Mouse (Mus musculus): ENCODE measurements around the gene Pla2g4a. TPM values are rescaled to one million over a fixed set of nuclear protein-coding genes. Genes with fewer than 3 reads are reported as not detected.
A peak's percentile ranks its signal among the peaks of the same experiment; 100 is the strongest.

Gene Pla2g4a
- polyA plus RNA-seq (2014; fragmentation: Nextera tagmentation; extraction: Ambion mirVana) = 1.2 and 1.6 TPM in 2 replicates

DNA sequence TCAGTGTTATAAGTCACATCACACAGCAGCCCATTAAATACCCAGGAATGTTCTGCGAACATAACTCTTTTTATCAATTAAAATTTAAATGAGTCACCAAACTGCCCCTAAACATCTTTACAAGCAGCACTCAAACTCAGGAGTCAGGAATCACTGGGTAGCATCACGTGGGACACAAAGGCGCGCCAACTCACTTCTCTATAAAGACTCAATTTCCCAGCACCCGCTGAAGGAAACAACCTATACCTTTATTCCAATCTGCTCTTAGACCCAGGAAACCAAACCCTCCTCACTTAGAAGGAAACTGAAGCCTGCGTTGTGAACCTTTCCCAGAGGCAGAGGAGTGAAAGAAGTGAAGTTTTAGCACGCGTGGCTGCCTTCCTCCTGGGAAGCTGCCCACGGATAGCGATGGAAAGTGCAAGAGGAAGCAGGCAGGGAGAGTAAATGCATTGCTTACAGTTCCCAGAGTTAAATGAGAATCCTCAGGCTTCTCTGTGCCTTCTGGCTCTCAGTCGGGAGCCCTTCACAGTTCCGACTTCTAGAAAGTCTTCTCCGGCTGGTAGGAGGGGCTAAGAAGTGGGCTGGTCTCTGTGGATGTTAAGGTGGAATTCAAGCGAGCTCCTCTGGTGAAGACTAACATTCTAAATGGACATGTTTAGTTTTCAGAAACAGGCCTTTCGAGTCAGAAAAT is at the start of gene Pla2g4a:
Gene Pla2g4a (minus strand): TSS at position 557 of the 691 bp plus-strand sequence.
- 25% methylated on average over 15 of the region's 15 CpGs for WGBS

DNA sequence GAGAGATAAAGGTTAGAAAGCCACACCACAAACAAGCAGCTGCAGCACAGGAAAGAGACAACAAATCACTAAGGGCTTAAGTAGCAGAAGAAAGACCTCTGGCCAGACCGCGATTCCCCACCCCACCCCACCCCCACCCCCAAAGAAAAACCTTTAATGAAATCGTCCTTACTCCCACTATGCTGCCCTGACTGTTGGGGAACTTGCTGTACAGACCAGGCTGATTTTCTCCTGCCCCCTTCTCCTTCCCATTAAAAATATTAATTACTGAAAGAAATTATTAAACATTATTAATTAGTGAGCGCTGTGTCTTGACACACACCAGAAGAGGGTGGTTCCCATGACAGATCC is 49.5 kb upstream of the Pla2g4a start:
- 42% methylated on average over 4 of the region's 4 CpGs for WGBS
- no peak overlapping the region for H3K4me2 ChIP-seq (ENCODE audit: low read length)
- DNase-seq (ENCODE audit: low spot score) (no peak), ATAC-seq (no peak)
- no peaks in the 10 kb centered on the region for H3K4me1 ChIP-seq (ENCODE audit: control insufficient read depth, insufficient read depth, low read length)
- H3K36me3 ChIP-seq (ENCODE audit: control insufficient read depth, insufficient read depth, low read length) = no peaks in the 10 kb centered on the region
- H3K27ac ChIP-seq (ENCODE audit: low read depth, low read length) = no peak overlapping the region
- H3K9me3 ChIP-seq (replicated peaks; ENCODE audit: control insufficient read depth, low read length) = no peaks in the 10 kb centered on the region
- no peak overlapping the region for H3K9ac ChIP-seq (ENCODE audit: low read length)
- no peak overlapping the region for H3K4me3 ChIP-seq (ENCODE audit: low read depth, low read length)
- no peaks in the 10 kb centered on the region for H3K27me3 ChIP-seq (replicated peaks; ENCODE audit: control insufficient read depth, insufficient read depth, low read length)

More for the DNA sequence above, at the start of gene Pla2g4a:
- ATAC-seq (no peak; the same call in 1 of the 2 replicates), DNase-seq (ENCODE audit: low spot score) (peak; percentile 12)
- Histone ChIP-seq H3K4me2 (ENCODE audit: low read length) (peak within 1 kb of the TSS; percentile 40), H3K4me1 (ENCODE audit: control insufficient read depth, insufficient read depth, low read length) (no peaks in the 10 kb centered on the region), H3K9me3 (replicated peaks; ENCODE audit: control insufficient read depth, low read length) (no peaks in the 10 kb centered on the region), H3K4me3 (ENCODE audit: low read depth, low read length) (peak within 1 kb of the TSS; percentile 13; the same call in 1 of the 2 replicates), H3K27ac (ENCODE audit: low read depth, low read length) (no peak within 1 kb of the TSS), H3K27me3 (replicated peaks; ENCODE audit: control insufficient read depth, insufficient read depth, low read length) (no peaks in the 10 kb centered on the region), H3K9ac (ENCODE audit: low read length) (no peak within 1 kb of the TSS), H3K36me3 (ENCODE audit: control insufficient read depth, insufficient read depth, low read length) (no peaks in the 10 kb centered on the region)

GRCm38 (mm10) chr1:150009968-150010628 is 49.0 kb upstream of the Pla2g4a start:
- Histone ChIP-seq H3K4me1 (ENCODE audit: control insufficient read depth, insufficient read depth, low read length) (no peaks in the 10 kb centered on the region), H3K4me2 (ENCODE audit: low read length) (no peak overlapping the region), H3K9ac (ENCODE audit: low read length) (no peak overlapping the region), H3K27me3 (replicated peaks; ENCODE audit: control insufficient read depth, insufficient read depth, low read length) (no peaks in the 10 kb centered on the region), H3K9me3 (replicated peaks; ENCODE audit: control insufficient read depth, low read length) (no peaks in the 10 kb centered on the region), H3K36me3 (ENCODE audit: control insufficient read depth, insufficient read depth, low read length) (no peaks in the 10 kb centered on the region), H3K4me3 (ENCODE audit: low read depth, low read length) (no peak overlapping the region), H3K27ac (ENCODE audit: low read depth, low read length) (no peak overlapping the region)
- WGBS = 62% methylated on average over 18 of the region's 18 CpGs
- peak; percentile 54; the same call in 1 of the 2 replicates for ATAC-seq
- DNase-seq (ENCODE audit: low spot score) = peak; percentile 8

GRCm38 (mm10) chr1:150009134-150009533 is 48.0 kb upstream of the Pla2g4a start:
- ATAC-seq = no peak
- WGBS = 94% methylated on average over 9 of the region's 9 CpGs
- H3K4me2 ChIP-seq (ENCODE audit: low read length) = no peak overlapping the region

GRCm38 (mm10) chr1:149975626-149976025 is 14.5 kb upstream of the Pla2g4a start:
- no peak for DNase-seq (ENCODE audit: low spot score)

More at GRCm38 (mm10) chr1:150009134-150009533, 48.0 kb upstream of the Pla2g4a start:
- Histone ChIP-seq H3K27me3 (replicated peaks; ENCODE audit: control insufficient read depth, insufficient read depth, low read length) (no peaks in the 10 kb centered on the region), H3K9ac (ENCODE audit: low read length) (no peak overlapping the region), H3K4me1 (ENCODE audit: control insufficient read depth, insufficient read depth, low read length) (no peaks in the 10 kb centered on the region), H3K27ac (ENCODE audit: low read depth, low read length) (no peak overlapping the region), H3K9me3 (replicated peaks; ENCODE audit: control insufficient read depth, low read length) (no peaks in the 10 kb centered on the region), H3K36me3 (ENCODE audit: control insufficient read depth, insufficient read depth, low read length) (no peaks in the 10 kb centered on the region), H3K4me3 (ENCODE audit: low read depth, low read length) (no peak overlapping the region)
- no peak for DNase-seq (ENCODE audit: low spot score)

DNA sequence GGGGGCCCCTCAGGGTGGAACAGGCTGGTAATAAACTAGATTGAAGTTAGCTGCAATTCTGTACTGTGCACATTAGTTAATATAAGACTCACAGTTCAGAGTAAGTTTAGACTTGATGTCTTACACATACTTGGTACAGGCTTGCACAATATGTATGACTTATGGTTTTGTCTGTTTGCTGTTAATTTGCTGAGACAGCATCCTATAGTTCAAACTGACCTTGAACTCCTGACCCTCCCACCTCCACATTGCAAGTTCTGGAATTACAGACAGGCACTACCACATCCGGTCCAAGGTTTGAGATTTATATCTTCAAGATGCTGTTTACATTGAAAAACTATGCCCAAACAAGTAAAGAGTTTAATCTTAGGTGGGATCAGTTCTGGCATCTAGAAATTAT is 4.7 kb upstream of the Pla2g4a start:
- H3K4me3 ChIP-seq (ENCODE audit: low read depth, low read length) = no peak overlapping the region
- ATAC-seq (no peak), DNase-seq (ENCODE audit: low spot score) (no peak)
- H3K9ac ChIP-seq (ENCODE audit: low read length) = no peak overlapping the region
- H3K27me3 ChIP-seq (replicated peaks; ENCODE audit: control insufficient read depth, insufficient read depth, low read length) = no peaks in the 10 kb centered on the region
- no peaks in the 10 kb centered on the region for H3K36me3 ChIP-seq (ENCODE audit: control insufficient read depth, insufficient read depth, low read length)
- no peaks in the 10 kb centered on the region for H3K4me1 ChIP-seq (ENCODE audit: control insufficient read depth, insufficient read depth, low read length)
- H3K9me3 ChIP-seq (replicated peaks; ENCODE audit: control insufficient read depth, low read length) = no peaks in the 10 kb centered on the region
- H3K4me2 ChIP-seq (ENCODE audit: low read length) = no peak overlapping the region
- WGBS = 85% methylated on average over 1 of the region's 1 CpGs
- no peak overlapping the region for H3K27ac ChIP-seq (ENCODE audit: low read depth, low read length)

More at GRCm38 (mm10) chr1:149975626-149976025, 14.5 kb upstream of the Pla2g4a start:
- no peaks in the 10 kb centered on the region for H3K27me3 ChIP-seq (replicated peaks; ENCODE audit: control insufficient read depth, insufficient read depth, low read length)
- no peaks in the 10 kb centered on the region for H3K9me3 ChIP-seq (replicated peaks; ENCODE audit: control insufficient read depth, low read length)
- ATAC-seq = no peak
- H3K9ac ChIP-seq (ENCODE audit: low read length) = no peak overlapping the region
- H3K4me3 ChIP-seq (ENCODE audit: low read depth, low read length) = no peak overlapping the region
- H3K27ac ChIP-seq (ENCODE audit: low read depth, low read length) = no peak overlapping the region
- no peaks in the 10 kb centered on the region for H3K36me3 ChIP-seq (ENCODE audit: control insufficient read depth, insufficient read depth, low read length)
- no peak overlapping the region for H3K4me2 ChIP-seq (ENCODE audit: low read length)
- H3K4me1 ChIP-seq (ENCODE audit: control insufficient read depth, insufficient read depth, low read length) = no peaks in the 10 kb centered on the region
- 84% methylated on average over 1 of the region's 1 CpGs for WGBS

GRCm38 (mm10) chr1:149961425-149962303 is 574 bp upstream of the Pla2g4a start:
- H3K9ac ChIP-seq (ENCODE audit: low read length) = no peak overlapping the region
- no peak for ATAC-seq
- WGBS = 84% methylated on average over 8 of the region's 9 CpGs

GRCm38 (mm10) chr1:149960251-149960650 is 839 bp downstream of the Pla2g4a start:
- no peak for ATAC-seq

More at GRCm38 (mm10) chr1:149961425-149962303, 574 bp upstream of the Pla2g4a start:
- Histone ChIP-seq H3K9me3 (replicated peaks; ENCODE audit: control insufficient read depth, low read length) (no peaks in the 10 kb centered on the region), H3K36me3 (ENCODE audit: control insufficient read depth, insufficient read depth, low read length) (no peaks in the 10 kb centered on the region), H3K4me1 (ENCODE audit: control insufficient read depth, insufficient read depth, low read length) (no peaks in the 10 kb centered on the region), H3K4me3 (ENCODE audit: low read depth, low read length) (no peak overlapping the region), H3K27me3 (replicated peaks; ENCODE audit: control insufficient read depth, insufficient read depth, low read length) (no peaks in the 10 kb centered on the region), H3K4me2 (ENCODE audit: low read length) (no peak overlapping the region), H3K27ac (ENCODE audit: low read depth, low read length) (no peak overlapping the region)
- DNase-seq (ENCODE audit: low spot score) = no peak

More at GRCm38 (mm10) chr1:149960251-149960650, 839 bp downstream of the Pla2g4a start:
- Histone ChIP-seq H3K4me2 (ENCODE audit: low read length) (no peak overlapping the region), H3K27me3 (replicated peaks; ENCODE audit: control insufficient read depth, insufficient read depth, low read length) (no peaks in the 10 kb centered on the region), H3K9ac (ENCODE audit: low read length) (no peak overlapping the region), H3K9me3 (replicated peaks; ENCODE audit: control insufficient read depth, low read length) (no peaks in the 10 kb centered on the region), H3K27ac (ENCODE audit: low read depth, low read length) (no peak overlapping the region), H3K36me3 (ENCODE audit: control insufficient read depth, insufficient read depth, low read length) (no peaks in the 10 kb centered on the region), H3K4me1 (ENCODE audit: control insufficient read depth, insufficient read depth, low read length) (no peaks in the 10 kb centered on the region), H3K4me3 (ENCODE audit: low read depth, low read length) (no peak overlapping the region)
- no peak for DNase-seq (ENCODE audit: low spot score)
- 92% methylated on average over 4 of the region's 4 CpGs for WGBS
